Mouse (Mus musculus): ENCODE data around the gene Sppl3.

DNA sequence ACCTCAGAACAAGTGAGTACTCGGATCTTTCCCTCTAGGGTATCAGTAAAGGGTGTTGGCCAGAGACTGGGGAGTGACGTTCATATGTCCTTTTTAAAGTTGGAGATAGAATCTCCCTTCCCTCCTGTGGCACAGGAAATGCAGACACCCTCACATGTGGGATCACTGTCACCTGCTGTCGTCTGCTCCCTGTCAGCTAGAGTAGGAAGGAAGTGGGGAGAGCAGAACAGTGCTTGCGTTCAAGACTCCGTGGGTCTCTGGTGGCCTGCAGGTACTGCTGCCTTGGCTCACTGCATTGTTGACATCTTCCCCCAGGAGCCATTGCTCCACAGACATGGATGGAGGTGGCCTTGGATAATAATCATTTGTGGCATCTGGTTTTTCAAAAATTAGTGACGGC is 72.6 kb downstream of the Sppl3 start:
- TF ChIP-seq CTCF (IDR thresholded peaks at IDR 0.05; ENCODE audit: low read depth, low read length) (no peak), POLR2A (IDR thresholded peaks at IDR 0.05; ENCODE audit: insufficient read depth, low read length) (no peak)

Measured in ES-Bruce4 (cell line).